Mouse (Mus musculus): ENCODE results near the gene Csf2ra.
"Not testable (repeated sequence)": the region's sequence is repeated elsewhere in the genome, so short reads cannot be mapped to it uniquely, and the experiment has no call there.

Gene Csf2ra

DNA sequence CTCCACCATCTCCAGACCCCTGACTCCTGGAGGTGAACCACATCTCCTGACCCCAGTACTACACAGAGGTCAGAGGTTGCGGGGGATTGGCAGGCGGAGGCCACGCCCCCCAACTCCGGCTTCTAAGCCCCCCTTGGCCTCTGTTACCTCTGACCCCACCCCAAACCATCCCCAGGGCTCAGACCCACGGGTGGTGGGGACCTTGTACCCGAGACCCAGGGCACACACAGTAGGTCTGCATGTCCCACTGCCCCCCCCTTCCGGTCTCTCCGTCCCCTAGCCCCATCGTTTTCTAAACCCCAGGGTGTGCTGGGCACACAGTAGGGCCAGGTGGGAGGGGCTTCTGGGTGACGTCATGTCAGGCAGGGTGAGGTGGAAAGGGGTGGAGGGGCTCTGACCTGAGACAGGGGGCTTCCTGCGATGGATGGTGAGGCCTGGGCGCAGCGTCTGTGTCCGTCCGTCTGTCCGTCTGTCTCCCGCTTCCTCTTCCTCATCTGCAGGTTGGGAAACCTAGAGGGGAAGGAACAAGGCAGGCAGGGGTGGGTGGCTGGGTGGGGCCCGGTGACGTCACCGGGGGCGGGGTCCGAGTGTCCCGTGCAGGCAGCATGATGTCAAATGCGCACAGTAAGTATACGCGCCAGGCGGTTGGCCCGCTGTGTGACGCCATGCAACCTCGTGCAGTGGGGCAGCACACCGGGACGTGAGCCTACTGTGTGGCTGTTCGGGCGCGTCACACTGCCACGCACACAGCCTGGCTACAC, at the start of gene Csf2ra:
Gene Csf2ra, minus strand, starts transcription at position 489 of the 761 bp plus-strand sequence.
- in situ Hi-C loops (cut with MboI, MseI), result loop anchor here (5.0 kb wide), 1 partner anchor 34 kb away; no protein-coding TSS in a partner anchor

DNA sequence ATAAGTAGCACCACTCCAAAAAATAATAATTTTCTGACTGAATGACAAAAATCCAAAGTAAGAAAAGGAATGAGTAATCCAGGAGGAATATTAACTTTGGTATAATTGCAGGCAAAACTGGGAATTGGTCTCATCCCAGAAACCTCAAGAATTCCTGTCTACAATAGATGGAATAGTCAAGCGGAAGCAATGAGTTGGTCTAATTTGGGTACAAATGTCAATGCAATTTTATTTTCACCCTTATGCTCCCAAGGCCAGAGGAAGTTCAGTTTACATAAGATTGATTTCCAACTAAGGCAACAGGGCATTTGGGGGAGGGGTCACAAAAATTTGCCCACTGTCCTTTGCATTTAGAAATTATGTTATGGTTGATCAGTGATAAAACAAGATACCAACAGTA, 47.2 kb upstream of the Csf2ra start:
- in situ Hi-C loops (cut with MboI, MseI), result no loop called here

DNA sequence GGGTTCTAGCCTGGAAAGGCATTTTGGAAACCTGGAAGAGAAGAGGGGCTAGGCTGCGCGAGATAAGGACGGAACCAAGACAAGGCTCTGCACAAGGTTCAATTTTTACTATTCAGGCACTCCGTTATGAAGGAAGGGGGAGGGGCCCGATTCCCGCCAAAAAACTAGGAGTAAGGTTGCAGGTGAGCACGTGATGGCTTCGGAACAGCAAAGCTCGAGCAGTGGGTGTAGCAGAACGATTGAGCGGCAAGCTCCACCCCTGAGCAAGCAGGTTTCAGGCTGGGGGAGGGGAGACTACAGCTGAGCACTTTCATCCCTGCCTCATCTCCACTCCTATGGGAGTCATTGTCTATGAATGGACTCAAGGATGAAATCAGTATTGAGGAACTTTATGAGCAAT, 40.9 kb upstream of the Csf2ra start:
- in situ Hi-C loops (cut with MboI, MseI), result loop anchor here (5.0 kb wide), 1 partner anchor 72 kb away; no protein-coding TSS in a partner anchor

DNA sequence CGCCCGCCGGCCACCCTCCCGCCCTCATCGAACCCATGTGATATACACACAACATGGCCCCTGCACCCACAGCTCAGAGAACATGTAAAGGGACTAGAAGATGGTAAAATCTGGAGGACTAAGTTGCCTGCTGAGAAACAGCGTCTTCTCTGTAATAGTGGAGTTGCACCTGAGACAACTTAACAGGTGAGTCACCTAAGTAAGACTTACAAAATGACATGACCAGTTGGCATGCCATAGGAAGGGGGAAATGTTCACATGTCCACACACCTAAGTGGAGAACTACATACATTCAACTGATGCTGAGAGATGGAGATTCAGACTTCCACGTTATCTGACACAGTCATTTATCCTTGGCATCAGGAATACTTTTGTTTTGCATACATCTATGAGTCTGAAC, 38.9 kb upstream of the Csf2ra start:
- in situ Hi-C loops (cut with MboI, MseI), result loop anchor here (5.0 kb wide), 1 partner anchor 70 kb away; no protein-coding TSS in a partner anchor

DNA sequence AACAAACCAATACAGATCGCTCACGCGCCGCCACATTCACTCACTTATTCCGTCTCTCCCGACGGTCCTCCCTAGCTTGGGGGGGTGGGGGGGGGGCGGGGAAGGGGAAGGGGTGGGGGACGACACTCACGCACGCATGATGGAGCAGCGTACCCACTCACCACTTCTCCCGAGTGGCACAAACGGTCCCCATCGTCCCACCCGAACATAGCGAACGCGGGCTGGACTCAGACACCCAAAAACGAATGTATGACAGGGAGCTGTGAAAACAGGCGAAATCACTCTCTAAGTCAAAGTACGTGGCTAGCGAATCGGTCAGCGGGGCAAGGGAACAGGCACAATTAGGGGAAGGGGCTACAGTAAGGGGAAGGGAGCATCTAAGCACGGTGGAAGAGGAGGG, 38.4 kb upstream of the Csf2ra start:
- in situ Hi-C loops (cut with MboI, MseI), result loop anchor here (5.0 kb wide), 1 partner anchor 69 kb away; no protein-coding TSS in a partner anchor

DNA sequence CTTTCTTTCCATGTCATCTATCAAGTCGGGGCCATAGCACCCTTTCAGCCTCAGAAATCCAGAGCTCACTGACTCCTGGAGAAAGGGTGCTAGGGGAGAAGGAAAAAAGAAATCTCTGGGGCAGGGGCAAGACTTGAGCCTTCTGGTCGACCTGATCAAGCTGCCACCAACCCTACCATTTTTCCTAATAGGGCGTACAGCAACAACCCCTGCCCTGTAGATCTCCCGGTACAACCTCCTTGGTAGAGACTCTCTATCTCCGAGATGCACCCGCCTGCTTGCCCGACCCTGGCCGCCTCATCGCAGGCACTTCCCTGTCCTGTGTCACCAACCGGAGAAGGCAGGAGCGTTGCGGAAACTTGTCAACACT, 38.0 kb upstream of the Csf2ra start:
- in situ Hi-C loops (cut with MboI, MseI), result loop anchor here (5.0 kb wide), 1 partner anchor 69 kb away; no protein-coding TSS in a partner anchor

DNA sequence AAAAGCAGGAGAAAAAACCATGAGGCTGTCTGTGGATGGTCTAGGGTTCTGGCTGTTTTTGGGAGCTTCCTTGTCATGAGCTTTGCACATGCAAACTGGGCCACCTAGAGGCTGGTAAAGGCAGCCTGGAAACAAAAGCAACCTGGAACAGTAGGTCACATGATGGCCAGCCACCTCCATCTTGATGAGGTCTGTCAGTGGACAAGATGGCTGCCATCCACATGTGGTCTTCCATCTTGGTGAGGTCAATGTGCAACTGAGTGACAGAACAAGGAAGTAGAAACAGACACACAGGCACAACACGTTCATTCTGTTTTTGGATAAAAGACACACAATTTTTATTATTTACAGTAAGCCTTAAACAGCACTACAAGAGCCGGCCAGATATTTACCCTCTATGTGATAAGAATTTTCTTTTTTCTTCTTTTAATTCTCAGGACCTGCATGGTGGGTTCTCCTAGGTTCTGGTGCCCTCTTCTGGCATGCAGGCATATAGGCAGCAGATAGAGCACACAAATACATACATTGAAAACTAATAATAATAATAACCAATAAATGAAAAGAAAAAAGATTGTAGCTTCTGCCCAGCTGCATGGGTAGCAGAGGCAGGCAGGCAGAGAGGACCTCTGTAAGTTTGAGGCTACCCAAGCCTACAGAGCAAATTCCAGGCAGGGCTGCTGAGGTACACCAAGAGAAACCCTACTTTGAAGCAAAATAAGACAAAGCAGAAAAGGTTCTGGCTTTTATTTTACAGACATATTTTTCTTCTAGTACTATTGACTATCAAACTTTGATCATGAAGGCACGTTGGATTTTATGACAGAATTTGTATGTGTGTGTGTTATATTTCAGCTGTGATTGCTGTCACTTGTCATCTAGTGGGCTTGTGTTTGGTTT, 37.4 kb upstream of the Csf2ra start:
- in situ Hi-C loops (cut with MboI, MseI), result loop anchor here (5.0 kb wide), 1 partner anchor 68 kb away; no protein-coding TSS in a partner anchor

DNA sequence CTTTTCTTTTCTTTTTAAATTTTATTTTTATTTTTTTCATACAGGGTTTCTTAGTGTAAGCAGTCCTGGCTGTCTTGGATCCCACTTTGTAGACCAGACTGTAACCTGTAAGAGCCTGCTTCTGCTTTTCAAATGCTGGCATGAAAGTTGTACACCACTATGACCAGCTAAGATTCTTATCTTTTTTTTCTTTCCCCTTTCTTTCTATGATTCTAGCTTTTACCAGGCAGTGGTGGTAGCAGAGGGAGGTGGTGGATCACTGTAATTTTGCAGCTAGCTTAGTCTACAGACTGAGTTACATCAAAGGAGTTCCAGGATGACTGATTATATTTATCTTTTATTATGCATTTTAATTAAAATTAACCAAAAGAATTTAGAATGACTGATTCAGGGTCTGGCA, 36.7 kb upstream of the Csf2ra start:
- in situ Hi-C loops (cut with MboI, MseI), result loop anchor here (5.0 kb wide), 2 partner anchors 38 to 68 kb away; partner anchors contain the start of gene Csf2ra

DNA sequence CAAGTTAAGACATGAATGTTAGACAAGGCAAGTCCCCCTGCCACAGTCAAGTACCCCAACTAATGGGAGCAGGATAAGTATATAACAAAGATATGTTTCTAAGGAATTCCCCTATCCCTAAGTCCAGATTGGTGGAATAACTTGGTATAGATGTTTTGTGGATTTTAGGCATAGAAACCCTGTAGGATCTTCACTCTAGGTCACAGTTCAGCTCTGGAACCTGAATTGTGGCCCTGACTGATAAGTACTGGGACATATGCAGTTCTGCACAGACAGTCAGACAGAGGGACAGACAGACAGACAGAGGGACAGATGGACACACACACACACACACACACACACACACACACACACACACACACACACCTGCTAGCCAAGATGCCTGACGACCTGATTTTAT, 36.0 kb upstream of the Csf2ra start:
- in situ Hi-C loops (cut with MboI, MseI), result loop anchor here (5.0 kb wide), 1 partner anchor 37 kb away; the partner anchor contains the start of gene Csf2ra

DNA sequence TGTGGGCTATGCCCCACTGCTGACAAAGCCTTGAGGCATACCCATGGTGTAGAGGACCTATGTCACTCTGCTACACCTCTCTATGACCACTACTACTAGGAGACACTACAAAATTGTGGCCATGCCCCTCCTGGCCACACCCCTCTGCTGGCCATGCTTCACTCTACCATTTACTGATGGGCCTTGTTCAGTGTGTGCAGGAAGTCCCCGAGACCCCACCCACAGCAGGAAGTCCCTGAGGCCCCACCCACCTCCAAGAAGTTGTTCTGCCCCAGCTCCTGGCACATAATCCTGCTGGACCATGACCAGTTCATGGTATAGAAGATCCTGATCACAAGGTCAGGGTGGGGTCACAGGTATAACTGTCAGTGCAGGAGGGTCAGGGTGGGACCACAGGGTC, 33.0 kb upstream of the Csf2ra start:
- in situ Hi-C loops (cut with MboI, MseI), result loop anchor here (5.0 kb wide), 1 partner anchor 34 kb away; the partner anchor contains the start of gene Csf2ra

DNA sequence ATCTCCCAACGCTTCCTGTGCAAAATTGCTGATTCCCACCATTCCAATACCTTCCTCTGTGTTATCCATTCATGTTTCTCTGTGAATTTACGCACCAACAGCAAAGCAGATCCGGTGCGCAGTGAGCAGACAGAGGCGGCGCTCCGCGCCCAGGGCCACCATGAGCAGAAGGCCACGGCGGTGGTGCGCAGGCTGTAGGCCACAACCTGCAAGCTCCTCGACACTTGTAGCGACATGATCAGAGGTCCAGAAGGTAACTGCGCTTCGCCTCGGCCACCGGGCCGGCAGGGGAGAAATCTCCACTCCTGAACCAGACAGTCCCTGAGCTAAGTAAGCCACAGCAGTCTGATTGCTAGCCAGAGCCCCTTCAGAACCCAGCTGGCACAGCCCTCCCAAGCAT, 29.5 kb upstream of the Csf2ra start:
- in situ Hi-C loops (cut with MboI, MseI), result no loop called here

DNA sequence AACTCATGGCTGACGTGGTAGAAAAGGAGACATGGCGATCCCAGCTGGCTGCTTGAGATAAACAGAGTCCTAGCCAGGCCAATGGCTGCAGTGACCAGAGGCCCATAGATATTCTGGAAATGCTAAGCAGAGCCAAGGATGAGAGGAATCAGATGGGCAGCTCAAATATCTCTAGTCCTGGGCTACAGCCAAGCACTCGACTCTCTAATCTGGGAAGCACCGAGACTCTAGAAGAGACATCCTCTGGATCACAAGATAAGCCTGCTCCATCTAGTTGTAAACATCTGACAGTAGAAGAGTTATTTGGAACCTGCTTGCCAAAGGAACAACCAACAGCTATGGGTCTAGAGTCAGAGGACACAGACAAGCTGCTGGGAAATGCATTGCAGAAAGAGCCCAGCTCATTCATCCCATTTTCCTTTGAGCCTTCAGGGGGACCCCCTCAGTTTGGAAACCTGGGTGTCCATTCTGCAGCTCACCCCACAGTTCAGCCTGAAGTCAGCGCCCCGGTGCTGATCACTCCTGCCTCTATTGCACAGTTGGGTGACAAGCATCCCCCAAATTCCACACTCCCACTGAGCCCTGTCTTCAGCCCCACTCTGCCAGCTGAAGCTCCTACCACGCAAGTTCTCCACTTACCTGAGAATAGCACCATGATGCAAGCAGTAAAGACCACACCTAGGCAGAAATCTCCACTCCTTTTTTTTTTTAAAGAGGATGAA, 28.1 kb upstream of the Csf2ra start:
- in situ Hi-C loops (cut with MboI, MseI), result no loop called here

DNA sequence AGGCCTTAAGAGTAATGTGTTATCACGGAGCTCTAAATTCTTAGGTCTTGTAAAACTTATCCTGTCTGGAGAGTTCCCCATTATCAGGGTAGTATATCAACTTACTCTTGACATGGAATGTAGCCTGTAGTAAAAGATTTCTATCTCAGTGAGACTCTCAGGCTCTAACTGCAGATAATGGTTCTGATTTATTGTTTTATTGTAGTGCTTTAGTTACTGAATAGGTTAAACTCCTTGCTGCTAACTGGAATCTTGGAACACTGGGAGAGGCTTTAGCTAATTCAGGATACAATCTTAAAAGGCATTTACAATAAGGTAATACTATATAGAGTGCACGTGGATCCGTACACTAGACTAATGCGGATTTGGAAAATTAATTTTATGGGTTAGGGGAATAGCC, 19.1 kb upstream of the Csf2ra start:
- in situ Hi-C loops (cut with MboI, MseI), result not testable (repeated sequence)

DNA sequence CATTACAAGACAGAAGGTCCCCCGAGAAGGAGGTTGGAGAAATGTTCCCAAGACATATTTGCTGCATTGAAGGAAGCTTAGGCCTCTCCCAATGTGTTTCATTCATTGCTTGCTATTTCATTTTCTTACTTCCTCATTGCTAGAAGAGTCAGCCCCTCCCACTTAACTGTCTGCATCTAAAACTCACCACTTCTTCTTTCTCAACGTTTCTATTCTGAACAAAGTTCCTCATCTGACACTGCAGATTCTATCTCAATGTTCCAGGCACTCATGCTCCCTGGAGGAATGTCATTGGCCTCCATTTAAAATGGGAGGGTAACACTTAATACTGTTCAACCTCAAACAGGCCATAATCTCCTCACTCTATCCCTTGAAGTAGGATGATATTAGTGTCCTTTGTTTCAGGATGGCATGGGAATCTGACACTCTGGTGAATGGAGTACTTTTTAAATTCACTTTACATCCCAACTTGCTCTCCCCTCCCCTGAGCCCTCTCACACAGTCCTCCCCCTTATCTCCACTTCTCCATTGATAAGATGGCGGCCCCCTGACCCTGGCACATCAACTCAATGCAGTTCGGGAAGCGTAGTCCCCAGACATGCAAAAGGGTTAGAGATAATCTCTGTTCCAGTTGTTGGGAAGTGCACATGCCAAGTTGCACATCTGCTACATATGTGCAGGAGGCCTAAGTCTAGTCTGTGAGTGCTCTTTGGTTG, 16.6 kb upstream of the Csf2ra start:
- in situ Hi-C loops (cut with MboI, MseI), result no loop called here

DNA sequence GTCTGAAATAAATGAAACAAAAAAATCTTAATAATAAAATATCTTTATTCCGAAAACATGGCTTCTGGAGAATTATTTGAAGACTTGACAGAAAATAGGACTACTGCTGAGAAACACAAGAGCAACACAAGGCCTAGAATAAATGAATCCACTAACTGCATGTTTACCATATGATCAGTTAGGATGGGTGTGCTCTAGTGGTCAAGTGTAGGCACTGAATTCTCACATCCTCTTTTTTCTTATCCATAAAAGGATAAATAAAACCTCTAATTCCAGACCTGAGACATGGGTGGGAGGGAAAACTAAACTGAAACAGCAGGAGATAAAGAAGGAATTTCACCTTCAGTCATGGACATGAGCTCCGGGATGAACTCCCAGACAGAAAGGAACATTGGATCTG, 9.7 kb upstream of the Csf2ra start:
- in situ Hi-C loops (cut with MboI, MseI), result no loop called here

DNA sequence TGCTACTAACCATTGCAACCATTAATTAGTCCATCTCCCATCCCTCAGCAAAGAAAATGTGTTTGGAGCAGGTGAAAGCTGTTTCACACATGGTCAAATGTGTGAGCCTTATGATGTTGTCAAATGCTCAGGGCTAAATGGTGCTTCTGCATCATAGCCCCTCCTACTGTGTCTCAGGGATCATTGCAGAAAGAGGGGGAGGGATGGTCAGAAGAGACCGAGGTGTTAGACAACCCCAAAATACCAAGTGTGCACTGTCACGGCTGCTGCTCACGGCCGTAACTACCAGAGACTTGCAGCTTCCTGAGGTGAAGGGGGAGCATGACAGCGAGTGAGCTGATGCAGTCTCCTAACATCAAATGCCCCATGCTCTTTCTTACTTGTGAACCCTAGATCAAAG, 6.3 kb upstream of the Csf2ra start:
- in situ Hi-C loops (cut with MboI, MseI), result no loop called here

DNA sequence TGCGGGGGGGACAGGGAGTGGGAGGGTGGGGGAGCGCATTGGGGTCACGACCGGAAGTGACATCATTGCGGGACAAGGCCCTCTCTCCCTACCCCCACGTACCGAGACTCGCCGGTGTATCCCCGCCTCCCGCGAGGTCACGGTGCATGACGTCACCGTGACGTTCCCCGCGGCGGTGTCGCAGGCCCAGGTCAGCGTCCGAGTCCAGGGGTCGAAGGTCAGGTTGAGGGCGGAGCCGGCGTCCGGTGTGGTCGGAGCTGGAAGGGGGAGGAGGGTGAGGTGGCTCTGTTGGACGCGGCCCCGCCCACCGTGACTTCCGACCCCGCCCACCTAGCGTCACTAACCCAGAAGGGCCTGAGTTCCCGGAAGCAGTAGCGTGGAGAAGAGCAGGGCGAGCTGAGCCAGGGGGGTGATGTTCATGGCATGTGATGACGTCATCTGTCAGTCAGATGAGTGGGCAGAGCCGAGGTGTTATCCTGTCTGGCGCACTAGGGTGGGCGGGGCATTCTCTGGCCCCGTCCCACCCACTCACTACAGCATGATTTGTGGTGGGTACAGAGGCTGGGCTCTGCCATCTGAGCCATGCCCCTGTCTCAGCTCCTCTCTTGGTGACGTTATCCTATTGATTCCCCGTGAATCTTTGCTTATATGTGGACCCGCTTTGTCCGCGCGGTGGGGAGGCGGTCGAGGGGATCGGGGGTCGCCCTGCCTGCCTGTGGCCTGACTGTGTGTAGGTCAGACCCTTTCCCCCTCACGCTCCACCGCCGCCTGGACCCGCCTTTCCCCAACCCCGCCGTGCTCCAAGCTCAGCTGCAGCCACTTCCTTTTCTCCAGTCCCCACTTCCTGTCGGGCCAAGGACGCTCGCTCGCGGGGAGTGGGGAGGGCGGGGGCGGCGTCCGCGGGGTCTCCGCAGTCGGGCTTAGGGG, 1.0 kb downstream of the Csf2ra start:
- in situ Hi-C loops (cut with MboI, MseI), result loop anchor here (5.0 kb wide), 1 partner anchor 35 kb away; no protein-coding TSS in a partner anchor

DNA sequence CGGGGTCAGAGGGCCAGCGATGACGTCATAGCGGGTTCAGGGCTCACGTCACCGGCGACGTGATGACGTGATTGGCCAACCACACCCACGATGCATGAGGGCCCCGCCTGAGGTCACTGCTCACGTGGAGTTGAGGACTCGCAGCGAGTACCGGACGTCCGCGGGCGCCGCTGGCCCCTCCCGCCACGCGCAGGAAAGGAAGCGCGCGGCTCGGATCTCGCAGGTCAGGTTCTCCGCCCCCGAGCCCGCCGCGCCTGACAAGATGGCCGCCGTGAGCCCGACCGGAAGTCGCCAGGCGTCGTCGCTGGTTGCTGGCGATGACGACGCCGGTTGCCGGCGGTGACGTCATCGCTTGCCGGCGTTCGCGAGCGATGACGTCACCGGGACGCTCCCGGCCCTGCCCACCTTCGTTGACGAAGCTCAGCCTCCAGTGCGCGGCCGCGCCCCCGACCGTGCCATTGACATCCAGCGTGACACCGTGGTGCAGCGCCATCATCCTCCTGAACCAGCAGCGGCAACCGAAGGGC, 1.8 kb downstream of the Csf2ra start:
- in situ Hi-C loops (cut with MboI, MseI), result loop anchor here (5.0 kb wide), 1 partner anchor 36 kb away; no protein-coding TSS in a partner anchor
